Mouse (Mus musculus): ENCODE results near the gene Btbd9.

- TF ChIP-seq GATA1 (IDR thresholded peaks at IDR 0.05; ENCODE audit: borderline replicate concordance, low read length) (no peak), FLI1 (IDR thresholded peaks at IDR 0.05; ENCODE audit: low read length) (no peak)
Measured at GRCm38 (mm10) chr17:30530542-30530940, 45.7 kb downstream of the Btbd9 start.

Measured in megakaryocyte, embryonic 14.5 days (primary cell).